Mouse (Mus musculus) bone marrow, adult 2 months (tissue): ENCODE results near the gene Dpysl5.

Source experiments
- CTCF ChIP-seq: fragments of 200-500 bp; IDR thresholded peaks from 2 replicates; pipeline ENCODE4 v1.5.1; 2011; ENCODE audit warnings: low read length, control low read depth; ENCODE audit not compliant: control insufficient read depth, insufficient read depth
- POLR2A ChIP-seq: fragments of 200-500 bp; IDR thresholded peaks from 2 replicates; pipeline ENCODE4 v1.6.1; 2011; ENCODE audit warnings: low read depth, mild to moderate bottlenecking, control low read depth, low read length, borderline replicate concordance; ENCODE audit not compliant: control insufficient read depth

DNA sequence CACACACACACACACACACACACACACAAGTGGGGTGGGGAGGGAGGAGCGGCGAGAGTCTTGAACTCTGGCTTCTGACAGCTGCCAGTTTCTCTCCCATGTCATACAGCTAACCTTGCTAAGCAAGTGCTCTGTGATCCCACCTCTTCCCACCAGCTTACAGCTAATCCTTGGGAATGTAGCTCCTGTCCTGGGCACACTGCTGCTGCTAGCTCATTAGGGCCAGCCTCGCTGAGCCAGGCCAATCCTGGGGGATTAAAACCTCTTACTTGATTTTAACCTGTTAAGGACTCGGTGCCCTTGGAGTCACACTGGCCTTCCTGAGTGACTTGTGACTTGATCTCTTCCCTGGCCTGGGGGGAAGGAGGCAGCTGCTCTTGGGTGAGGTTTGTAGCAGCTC is 23.3 kb downstream of the Dpysl5 start:
- TF ChIP-seq POLR2A (no peak), CTCF (no peak)
